ENCODE assay signal across 17 mouse cellular contexts in the genomic region with DNA sequence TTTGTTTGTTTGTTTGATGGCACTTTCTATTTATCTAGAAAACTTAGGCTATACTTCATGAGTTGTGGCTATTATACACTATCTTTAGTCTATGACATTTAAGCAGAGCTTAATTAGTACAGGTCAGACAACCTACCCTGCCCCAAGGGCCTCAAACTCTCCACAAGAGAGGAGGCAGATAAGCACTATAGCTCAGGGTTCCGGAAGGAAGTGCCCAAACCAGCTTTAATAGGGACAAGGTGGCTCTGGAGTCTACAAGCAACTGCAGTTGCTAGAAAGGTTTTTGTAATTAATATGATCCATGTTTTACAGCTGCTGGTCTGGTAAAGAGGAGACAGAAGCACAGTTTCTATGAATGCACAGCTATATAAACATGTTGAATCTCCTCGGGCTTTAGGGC.
"Had no signal": no experiment of that assay in that cellular context is flagged by ENCODE, and none has a peak within 500 bp of the region (broad histone marks: within the 10 kb centered on the region; RNA-seq: fewer than 3 reads in every experiment).

No protein-coding gene starts in this region.

- H3K4me3 ChIP-seq: limb, embryonic 13.5 days; liver, embryonic 12.5 days; liver, embryonic 15.5 days; lung, embryonic 15.5 days; megakaryocyte, embryonic 14.5 days; midbrain, embryonic 10.5 days; midbrain, embryonic 13.5 days had no signal

- H3K4me1 ChIP-seq: liver, embryonic 15.5 days; megakaryocyte, embryonic 14.5 days had no signal

- H3K27me3 ChIP-seq: liver, embryonic 15.5 days; lung, embryonic 15.5 days; megakaryocyte, embryonic 14.5 days had no signal

- DNase-seq: kidney, postnatal 14 days; kidney, postnatal 4 days; left cerebral cortex, postnatal 4 days; liver; lung, adult 18-20 months; lung, postnatal 10 days; lung, postnatal 36 days; thymus, adult 18-20 months; thymus, postnatal 4 days had no signal

- H3K4me2 ChIP-seq: limb, embryonic 13.5 days; liver, embryonic 12.5 days; liver, embryonic 15.5 days; lung, embryonic 15.5 days; midbrain, embryonic 13.5 days had no signal

- H3K27ac ChIP-seq: limb, embryonic 13.5 days; liver, embryonic 12.5 days; liver, embryonic 15.5 days; lung, embryonic 15.5 days; midbrain, embryonic 10.5 days; midbrain, embryonic 13.5 days had no signal

- ATAC-seq: liver, embryonic 12.5 days; midbrain, embryonic 13.5 days; midbrain, embryonic 16.5 days had no signal

- H3K9ac ChIP-seq: limb, embryonic 13.5 days; liver, embryonic 12.5 days; liver, embryonic 15.5 days; lung, embryonic 15.5 days; midbrain, embryonic 13.5 days had no signal

- H3K9me3 ChIP-seq: limb, embryonic 13.5 days; liver, embryonic 12.5 days; liver, embryonic 15.5 days; lung, embryonic 15.5 days; megakaryocyte, embryonic 14.5 days; midbrain, embryonic 10.5 days; midbrain, embryonic 13.5 days had no signal

- H3K36me3 ChIP-seq: limb, embryonic 13.5 days; liver, embryonic 12.5 days; liver, embryonic 15.5 days; lung, embryonic 15.5 days; midbrain, embryonic 10.5 days; midbrain, embryonic 13.5 days had no signal
